Mouse (Mus musculus): Measurements from ENCODE around the gene Reg4. TPM values are rescaled to one million over a fixed set of nuclear protein-coding genes. Genes with fewer than 3 reads are reported as not detected.

Gene Reg4
- total RNA-seq (2023), result not detected

GRCm38 (mm10) chr3:98221856-98222255 lies at the start of gene Reg4:
Gene Reg4 (plus strand): TSS chr3:98222156.

GRCm38 (mm10) chr3:98280204-98280932 lies 58.4 kb downstream of the Reg4 start, which contains the start of gene Hmgcs2:
Gene Hmgcs2 (plus strand): TSS chr3:98280435.

Other genes with a start within 250 kb of the Reg4 start
- 100 to 1,000 TPM; 283 to 297 TPM for gene Notch2, start 208.6 kb upstream of the Reg4 start, total RNA-seq (2023)
- 10 to 100 TPM; 10.2 to 14.2 TPM for gene Adam30, start 61.5 kb upstream of the Reg4 start, total RNA-seq (2023)
- gene Hmgcs2, start 58.3 kb downstream of the Reg4 start, total RNA-seq (2023), result not detected
- gene Phgdh, start 117.8 kb downstream of the Reg4 start, total RNA-seq (2023), result 10 to 100 TPM; 53.5 to 58.0 TPM
- under 1 TPM in 1 of 2 experiments, not detected in 1; 0.15 TPM for gene Zfp697, start 160.3 kb downstream of the Reg4 start, total RNA-seq (2023)
- not detected for gene Gm4450, start 235.0 kb downstream of the Reg4 start, total RNA-seq (2023)